Mouse (Mus musculus) neural tube, embryonic 15.5 days (tissue): ENCODE results near the gene Mrpl33. TPM values are rescaled to one million over a fixed set of nuclear protein-coding genes. Genes with fewer than 3 reads are reported as not detected.

ENCODE experiments used
- ATAC-seq: fragments of 200-750 bp; cut with Nextera tagmentation; 2 replicates; pipeline ENCODE4 v1.8.0; 2017; ENCODE audit warnings: mild to moderate bottlenecking, moderate TSS enrichment, moderate library complexity; ENCODE audit not compliant: low FRiP score
- H3K27ac ChIP-seq: fragments of 300-500 bp; sonication (generic); replicated peaks from 2 replicates; pipeline ENCODE4 v1.5.1; 2015; ENCODE audit warnings: mild to moderate bottlenecking, inconsistent platforms
- H3K27me3 ChIP-seq: fragments of 300-500 bp; sonication (generic); replicated peaks from 2 replicates; pipeline ENCODE4 v1.6.1; 2015; ENCODE audit warnings: inconsistent platforms
- H3K36me3 ChIP-seq: fragments of 300-500 bp; sonication (generic); 2 replicates; pipeline ENCODE4 v1.6.1; 2015; ENCODE audit warnings: inconsistent platforms
- H3K4me1 ChIP-seq: fragments of 300-500 bp; sonication (generic); 2 replicates; pipeline ENCODE4 v1.6.1; 2015; ENCODE audit warnings: inconsistent platforms
- H3K4me2 ChIP-seq: fragments of 300-500 bp; sonication (generic); 2 replicates; pipeline ENCODE4 v1.6.1; 2015; ENCODE audit warnings: inconsistent platforms, mild to moderate bottlenecking, moderate library complexity
- H3K4me3 ChIP-seq: fragments of 300-500 bp; sonication (generic); replicated peaks from 2 replicates; pipeline ENCODE4 v1.5.1; 2015; ENCODE audit warnings: mild to moderate bottlenecking, inconsistent platforms
- H3K9ac ChIP-seq: fragments of 300-500 bp; sonication (generic); replicated peaks from 2 replicates; pipeline ENCODE4 v1.6.1; 2015; ENCODE audit warnings: mild to moderate bottlenecking, inconsistent platforms
- H3K9me3 ChIP-seq: fragments of 300-500 bp; sonication (generic); replicated peaks from 2 replicates; pipeline ENCODE4 v1.6.1; 2016; ENCODE audit warnings: inconsistent platforms
- WGBS: fragments of 180-500 bp; shearing (Covaris S2); methylation state at CpG from one replicate; pipeline ENCODE4 v1.1.7; 2015; ENCODE audit warnings: mixed read lengths; 5-methylcytosine and 5-hydroxymethylcytosine counted together
- polyA plus RNA-seq: library from polyadenylated mRNA; unstranded; fragments of >200 nt; fragmentation: Nextera tagmentation; extraction: Ambion mirVana; gene quantifications from 2 replicates; pipeline ENCODE4 v1.2.1, GENCODE M21; 2015

Gene Mrpl33
- polyA plus RNA-seq, 1 experiment from 2014 or later = 235 TPM

DNA sequence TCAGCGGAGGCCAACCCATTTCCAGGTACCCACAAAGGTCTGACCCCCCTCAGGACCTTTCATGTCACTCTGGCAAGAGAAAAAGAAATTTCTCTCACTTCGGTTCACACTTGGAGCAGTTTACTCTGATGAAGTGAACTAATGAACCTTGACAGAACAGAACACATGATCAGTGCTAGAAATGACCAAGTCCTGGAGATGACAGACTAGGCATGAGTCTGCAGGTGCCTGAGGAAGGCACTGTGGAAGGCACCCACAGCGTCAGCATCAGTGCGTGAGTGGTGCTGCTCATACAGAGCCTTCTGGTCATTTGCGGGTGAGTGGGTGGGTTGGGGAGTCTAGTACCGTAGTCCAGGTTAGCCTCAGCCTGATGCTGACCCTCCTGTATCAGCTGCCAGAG, 49.1 kb downstream of the Mrpl33 start:
- no peaks in the 10 kb centered on the region for H3K9me3 ChIP-seq
- H3K36me3 ChIP-seq = no peaks in the 10 kb centered on the region
- H3K4me3 ChIP-seq = no peak overlapping the region
- H3K27ac ChIP-seq = no peak overlapping the region
- no peak for ATAC-seq
- no peak overlapping the region for H3K4me2 ChIP-seq
- no peak overlapping the region for H3K9ac ChIP-seq
- no peaks in the 10 kb centered on the region for H3K4me1 ChIP-seq
- no peaks in the 10 kb centered on the region for H3K27me3 ChIP-seq
- 92% methylated on average over 6 of the region's 6 CpGs for WGBS

- Histone ChIP-seq H3K4me2 (no peak overlapping the region), H3K4me3 (no peak overlapping the region), H3K27me3 (no peaks in the 10 kb centered on the region), H3K36me3 (no peaks in the 10 kb centered on the region), H3K9me3 (no peaks in the 10 kb centered on the region), H3K9ac (no peak overlapping the region), H3K4me1 (no peaks in the 10 kb centered on the region), H3K27ac (no peak overlapping the region)
- 89% methylated on average over 6 of the region's 6 CpGs for WGBS
- no peak for ATAC-seq
These were observed 49.8 kb downstream of the Mrpl33 start for GRCm38 (mm10) chr5:31646574-31646973.

GRCm38 (mm10) chr5:31647327-31647726, 50.6 kb downstream of the Mrpl33 start:
- Histone ChIP-seq H3K27ac (no peak overlapping the region), H3K4me1 (no peaks in the 10 kb centered on the region), H3K9ac (no peak overlapping the region), H3K4me3 (no peak overlapping the region), H3K9me3 (no peaks in the 10 kb centered on the region), H3K36me3 (no peaks in the 10 kb centered on the region), H3K27me3 (no peaks in the 10 kb centered on the region), H3K4me2 (no peak overlapping the region)
- WGBS = 84% methylated on average over 2 of the region's 2 CpGs
- no peak for ATAC-seq

DNA sequence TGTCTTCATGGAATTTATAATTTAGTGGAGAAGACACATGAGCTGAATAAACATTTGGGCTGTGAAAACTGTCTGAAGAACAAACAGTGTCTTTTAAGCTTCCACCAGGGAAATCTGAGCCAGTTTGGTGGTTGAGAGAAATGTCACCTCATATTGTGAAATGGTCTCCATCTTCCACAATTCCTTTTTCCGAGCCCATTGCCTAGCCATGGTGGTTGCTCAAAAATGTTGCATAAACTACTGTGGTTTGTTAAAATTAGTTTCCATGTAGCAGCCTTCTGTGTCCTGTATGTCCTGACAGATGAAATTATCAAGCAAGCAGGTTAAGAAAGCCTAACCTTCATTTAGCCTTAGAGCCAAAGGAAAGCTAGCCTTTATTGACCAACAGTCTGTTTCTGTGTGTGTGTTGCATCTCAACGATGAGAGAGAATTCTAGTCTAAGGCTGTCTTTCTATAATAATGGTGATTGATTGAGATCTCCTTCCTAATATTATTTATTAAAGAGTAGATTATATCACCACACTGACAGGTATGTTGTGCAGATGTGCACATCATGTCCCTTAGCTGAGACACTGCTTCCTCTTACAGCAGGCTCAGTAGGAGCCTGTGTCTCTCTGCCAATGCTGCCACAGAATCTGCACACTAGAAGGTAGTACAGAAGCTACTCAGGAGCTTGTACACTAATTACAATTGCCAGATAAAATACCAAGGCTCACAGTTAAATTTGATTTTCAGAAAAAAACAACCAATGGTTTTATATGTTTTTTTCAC, 54.0 kb downstream of the Mrpl33 start:
- 95% methylated on average over 2 of the region's 2 CpGs for WGBS
- ATAC-seq = no peak
- H3K27me3 ChIP-seq = no peaks in the 10 kb centered on the region
- H3K27ac ChIP-seq = no peak overlapping the region
- 0 out of 2 replicates have a peak, but pooled peaks cover 4% of the 10 kb centered on the region for H3K36me3 ChIP-seq
- no peak overlapping the region for H3K4me3 ChIP-seq
- no peak overlapping the region for H3K9ac ChIP-seq
- no peaks in the 10 kb centered on the region for H3K4me1 ChIP-seq
- H3K9me3 ChIP-seq = no peaks in the 10 kb centered on the region
- no peak overlapping the region for H3K4me2 ChIP-seq

DNA sequence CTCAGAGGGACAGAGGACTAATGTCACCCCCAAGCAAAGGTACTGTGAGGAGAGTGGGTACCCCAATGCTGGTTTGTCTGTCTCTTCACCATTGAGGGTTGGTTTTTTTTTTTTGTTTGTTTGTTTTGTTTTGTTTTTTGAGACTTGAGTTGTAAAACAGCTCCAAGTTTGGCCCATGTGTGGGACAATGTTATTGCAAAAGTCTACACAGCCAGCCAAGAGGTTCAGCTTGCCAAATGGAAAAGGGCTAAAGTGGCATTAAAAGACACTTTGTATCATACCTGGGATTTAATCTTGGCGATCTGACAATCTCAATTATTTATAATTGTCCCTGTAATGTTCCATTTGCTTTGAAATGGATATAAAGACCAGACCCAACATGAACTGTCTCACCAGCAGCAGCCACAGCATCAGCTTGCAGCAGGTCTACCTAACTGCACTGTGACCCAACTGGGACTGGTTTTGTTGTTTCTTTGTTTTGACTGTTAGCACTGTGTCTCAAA, 59.0 kb downstream of the Mrpl33 start:
- Histone ChIP-seq H3K9me3 (no peaks in the 10 kb centered on the region), H3K4me1 (no peaks in the 10 kb centered on the region), H3K27ac (no peak overlapping the region), H3K36me3 (0 out of 2 replicates have a peak, but pooled peaks cover 4% of the 10 kb centered on the region), H3K9ac (no peak overlapping the region), H3K27me3 (no peaks in the 10 kb centered on the region), H3K4me3 (no peak overlapping the region), H3K4me2 (no peak overlapping the region)
- no peak for ATAC-seq
- 96% methylated on average over 1 of the region's 1 CpGs for WGBS

- H3K36me3 ChIP-seq = no peaks in the 10 kb centered on the region
- no peaks in the 10 kb centered on the region for H3K9me3 ChIP-seq
- ATAC-seq = no peak
- WGBS = 26% methylated on average over 1 of the region's 1 CpGs
- no peaks in the 10 kb centered on the region for H3K27me3 ChIP-seq
- no peak overlapping the region for H3K27ac ChIP-seq
- H3K4me1 ChIP-seq = no peaks in the 10 kb centered on the region
- no peak overlapping the region for H3K4me3 ChIP-seq
- no peak overlapping the region for H3K9ac ChIP-seq
- H3K4me2 ChIP-seq = no peak overlapping the region
These were observed 69.4 kb downstream of the Mrpl33 start for GRCm38 (mm10) chr5:31666176-31666575.

DNA sequence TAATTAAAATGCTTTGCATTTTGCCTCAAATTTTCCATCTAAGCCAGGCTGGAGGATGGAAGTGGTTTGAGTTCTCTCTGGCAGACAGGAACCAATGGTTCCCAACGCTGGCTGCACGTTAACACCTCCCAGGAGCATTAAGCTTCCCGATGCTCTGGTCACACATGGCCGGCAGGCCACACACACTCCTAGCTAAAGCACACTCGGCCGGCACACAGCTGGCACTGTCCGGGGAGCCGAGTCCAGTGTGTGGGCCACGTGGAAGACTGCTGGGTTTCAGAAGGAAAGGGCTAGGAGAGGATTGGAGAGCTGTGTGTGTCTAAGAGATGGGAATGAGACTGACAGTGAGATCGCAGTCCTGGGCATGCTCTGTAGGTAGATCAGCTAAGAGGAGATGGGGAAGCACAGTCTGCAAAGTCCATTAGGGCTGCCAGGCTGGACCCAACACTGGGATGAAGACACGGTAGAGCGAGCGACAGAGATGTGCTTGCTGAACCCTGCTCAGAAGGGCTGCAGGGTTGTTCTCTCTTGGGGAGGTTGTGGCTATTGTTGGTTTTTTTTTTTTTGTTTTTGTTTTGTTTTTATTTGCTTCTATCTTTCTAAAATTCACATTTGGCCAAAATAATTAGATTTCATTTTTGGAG, 71.7 kb downstream of the Mrpl33 start:
- no peak overlapping the region for H3K4me2 ChIP-seq
- no peaks in the 10 kb centered on the region for H3K36me3 ChIP-seq
- no peak overlapping the region for H3K9ac ChIP-seq
- H3K4me3 ChIP-seq = no peak overlapping the region
- no peak for ATAC-seq
- no peaks in the 10 kb centered on the region for H3K4me1 ChIP-seq
- WGBS = 79% methylated on average over 13 of the region's 13 CpGs
- no peaks in the 10 kb centered on the region for H3K27me3 ChIP-seq
- H3K9me3 ChIP-seq = no peaks in the 10 kb centered on the region
- H3K27ac ChIP-seq = no peak overlapping the region

DNA sequence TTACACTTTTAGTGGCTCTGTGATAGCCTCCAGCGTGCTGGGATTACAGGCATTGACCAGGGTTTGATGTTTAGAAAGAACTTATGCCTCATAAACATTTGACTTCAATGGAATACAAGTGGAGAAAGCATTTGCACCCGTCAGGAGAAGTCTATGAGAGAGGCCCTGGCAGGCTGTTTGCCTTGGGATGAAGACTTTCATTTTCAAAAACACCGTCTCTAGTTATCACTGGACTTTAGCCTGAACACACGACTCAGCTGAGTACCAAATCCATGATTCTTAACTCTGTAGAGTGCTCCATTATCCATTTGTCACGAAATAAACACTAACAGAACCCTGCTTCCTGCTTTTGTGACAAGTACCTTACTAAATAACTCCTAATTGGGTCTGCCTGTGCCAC, 73.2 kb downstream of the Mrpl33 start:
- Histone ChIP-seq H3K27ac (no peak overlapping the region), H3K36me3 (no peaks in the 10 kb centered on the region), H3K4me1 (no peaks in the 10 kb centered on the region), H3K27me3 (no peaks in the 10 kb centered on the region), H3K9ac (no peak overlapping the region), H3K9me3 (no peaks in the 10 kb centered on the region), H3K4me2 (no peak overlapping the region), H3K4me3 (no peak overlapping the region)
- ATAC-seq = no peak
- 76% methylated on average over 5 of the region's 5 CpGs for WGBS

DNA sequence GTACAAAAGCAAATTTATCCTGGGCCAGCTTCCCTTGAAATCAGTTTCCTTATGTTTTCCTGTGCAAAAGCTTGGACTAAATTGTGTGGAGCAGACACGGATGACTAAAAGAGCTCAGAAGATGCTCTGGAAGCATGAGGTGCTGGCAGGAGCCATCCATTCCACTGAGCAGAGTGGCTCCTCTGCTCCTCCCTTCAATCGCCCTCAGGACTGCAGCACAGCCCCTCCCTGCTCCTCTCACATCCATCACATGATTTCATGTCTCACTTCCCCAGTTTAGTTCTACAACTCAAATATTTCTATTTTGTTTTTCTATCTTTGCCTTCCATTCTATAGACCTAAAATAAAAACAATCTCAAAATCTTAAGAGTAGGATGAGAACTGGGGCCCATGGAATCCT, 74.4 kb downstream of the Mrpl33 start:
- ATAC-seq = no peak
- 64% methylated on average over 2 of the region's 2 CpGs for WGBS

DNA sequence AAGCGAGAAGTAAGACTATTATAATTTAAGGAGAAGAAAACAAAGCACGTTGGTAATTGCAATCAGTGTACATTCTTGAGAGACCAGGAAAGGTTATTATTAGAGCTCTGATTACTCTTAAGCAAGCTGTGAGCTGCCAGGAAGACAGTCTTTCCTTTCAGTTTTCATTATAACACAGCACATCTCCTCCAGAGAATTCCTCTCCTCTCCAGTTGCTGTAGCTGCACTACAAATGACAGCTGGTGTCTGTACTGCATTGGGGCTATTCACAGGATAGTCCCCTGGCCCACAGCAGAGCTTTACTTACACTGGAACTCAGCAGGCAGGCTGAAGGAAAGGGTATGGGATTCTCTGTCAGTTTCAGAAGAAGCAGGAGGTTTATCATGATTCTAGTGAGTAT, 76.7 kb downstream of the Mrpl33 start:
- H3K4me1 ChIP-seq = no peaks in the 10 kb centered on the region
- no peaks in the 10 kb centered on the region for H3K9me3 ChIP-seq
- H3K9ac ChIP-seq = no peak overlapping the region
- 79% methylated on average over 2 of the region's 2 CpGs for WGBS
- no peak overlapping the region for H3K4me2 ChIP-seq
- H3K27ac ChIP-seq = no peak overlapping the region
- no peak for ATAC-seq
- H3K27me3 ChIP-seq = no peaks in the 10 kb centered on the region
- H3K36me3 ChIP-seq = no peaks in the 10 kb centered on the region
- no peak overlapping the region for H3K4me3 ChIP-seq

More for the DNA sequence above, 74.4 kb downstream of the Mrpl33 start:
- Histone ChIP-seq H3K27ac (no peak overlapping the region), H3K27me3 (no peaks in the 10 kb centered on the region), H3K9me3 (no peaks in the 10 kb centered on the region), H3K36me3 (no peaks in the 10 kb centered on the region), H3K4me3 (no peak overlapping the region), H3K4me1 (no peaks in the 10 kb centered on the region), H3K9ac (no peak overlapping the region), H3K4me2 (no peak overlapping the region)

DNA sequence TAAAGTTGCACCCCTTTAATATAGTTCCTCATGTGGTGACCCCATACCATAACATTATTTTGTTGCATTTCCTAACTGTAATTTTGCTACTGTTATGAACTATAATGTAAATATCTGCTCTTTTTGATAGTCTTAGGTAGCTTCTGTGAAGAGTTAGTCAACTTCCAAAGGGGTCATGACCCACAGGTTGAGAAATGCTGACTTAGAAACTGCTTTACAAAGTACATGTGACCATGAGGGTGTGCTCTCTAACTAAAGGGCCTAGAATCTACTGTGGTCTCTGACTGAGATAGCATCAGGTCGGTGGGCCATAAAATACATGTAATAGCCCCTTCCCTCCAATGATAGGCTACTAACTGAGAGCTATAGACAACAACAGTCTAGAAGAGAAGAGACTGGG, 81.3 kb downstream of the Mrpl33 start:
- Histone ChIP-seq H3K9ac (no peak overlapping the region), H3K36me3 (no peaks in the 10 kb centered on the region), H3K27me3 (no peaks in the 10 kb centered on the region), H3K4me2 (no peak overlapping the region), H3K9me3 (no peaks in the 10 kb centered on the region), H3K4me3 (no peak overlapping the region), H3K27ac (no peak overlapping the region), H3K4me1 (no peaks in the 10 kb centered on the region)
- no peak for ATAC-seq
- 25% methylated on average over 1 of the region's 1 CpGs for WGBS

DNA sequence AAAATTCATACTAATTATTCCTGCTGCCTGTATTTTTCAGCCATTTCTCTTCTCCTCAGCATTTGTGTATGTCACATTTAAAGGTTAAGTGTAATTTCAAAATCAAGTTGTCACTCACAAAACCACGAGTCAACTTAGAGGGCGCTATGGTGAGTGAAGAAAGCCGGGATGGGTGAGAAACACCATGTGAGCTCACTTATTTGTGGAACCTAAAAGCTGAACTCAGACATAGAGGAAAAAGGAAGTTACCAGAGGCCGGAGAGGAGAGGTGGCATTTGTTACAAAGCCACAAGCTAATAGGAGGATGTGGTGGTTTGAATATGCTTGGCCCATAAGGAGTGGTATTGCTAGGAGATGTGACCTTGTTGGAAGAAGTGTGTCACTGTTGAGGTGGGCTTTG, 83.4 kb downstream of the Mrpl33 start:
- Histone ChIP-seq H3K9ac (no peak overlapping the region), H3K27me3 (no peaks in the 10 kb centered on the region), H3K4me3 (no peak overlapping the region), H3K27ac (no peak overlapping the region), H3K9me3 (no peaks in the 10 kb centered on the region), H3K4me2 (no peak overlapping the region), H3K36me3 (no peaks in the 10 kb centered on the region), H3K4me1 (no peaks in the 10 kb centered on the region)
- ATAC-seq = no peak
- WGBS = 91% methylated on average over 4 of the region's 4 CpGs
